Mouse (Mus musculus) testis, adult 2 months (tissue): ENCODE data around the gene Mylk4.

ENCODE experiments used
- CTCF ChIP-seq: fragments of 200-500 bp; IDR thresholded peaks from 2 replicates; pipeline ENCODE4 v1.5.1; 2012; ENCODE audit warnings: low read depth, mild to moderate bottlenecking, inconsistent platforms, low read length, moderate library complexity; ENCODE audit not compliant: control insufficient read depth, insufficient read depth, insufficient replicate concordance
- POLR2A ChIP-seq: fragments of 200-500 bp; IDR thresholded peaks from 2 replicates; pipeline ENCODE4 v1.6.1; 2012; ENCODE audit warnings: low read depth, mild to moderate bottlenecking, inconsistent platforms, low read length, moderate library complexity; ENCODE audit not compliant: control insufficient read depth

DNA sequence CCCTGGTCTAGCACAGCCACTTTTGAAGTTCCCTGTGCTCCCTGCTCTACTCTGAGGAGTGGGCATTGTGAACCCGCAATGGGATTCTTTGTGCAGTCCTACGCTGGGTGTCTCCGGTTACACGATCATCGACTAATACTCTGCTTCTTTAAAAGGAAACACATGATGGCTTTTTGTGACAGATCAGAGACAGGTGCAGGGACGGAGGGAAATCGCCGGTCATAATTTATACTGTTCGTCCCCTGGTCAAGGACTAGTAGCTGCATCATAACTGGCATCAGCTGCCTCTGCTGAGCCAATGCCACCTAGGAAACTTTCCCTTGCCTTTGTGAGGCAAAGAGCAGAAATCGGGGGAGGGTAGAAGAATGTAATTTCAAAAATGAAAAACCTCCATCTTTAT, 7.4 kb downstream of the Mylk4 start:
- TF ChIP-seq POLR2A = no peak
- TF ChIP-seq CTCF = no peak
